Mouse (Mus musculus) heart, adult 2 months (tissue): ENCODE results near the gene Sobp. TPM values are rescaled to one million over a fixed set of nuclear protein-coding genes. Genes with fewer than 3 reads are reported as not detected.

Experiments used
- DNase-seq, 2 experiments: peaks; one replicate each; pipeline ENCODE4 v3.0.0; 2021
- H3K27ac ChIP-seq: fragments of 200-600 bp; 2 replicates; pipeline ENCODE4 v1.8.1; 2022
- H3K27me3 ChIP-seq: fragments of 200-500 bp; 2 replicates; pipeline ENCODE4 v1.6.1; 2012; ENCODE audit warnings: mild to moderate bottlenecking, low read length, inconsistent platforms, mixed read lengths; ENCODE audit not compliant: control insufficient read depth, insufficient read depth
- H3K36me3 ChIP-seq: fragments of 200-500 bp; 2 replicates; pipeline ENCODE4 v1.6.1; 2012; ENCODE audit warnings: low read length, inconsistent platforms; ENCODE audit not compliant: control insufficient read depth, insufficient read depth
- H3K4me1 ChIP-seq: fragments of 200-500 bp; 2 replicates; pipeline ENCODE4 v1.6.1; 2011; ENCODE audit warnings: low read length; ENCODE audit not compliant: control insufficient read depth, insufficient read depth
- H3K4me3 ChIP-seq: fragments of 200-600 bp; 2 replicates; pipeline ENCODE4 v1.8.1; 2022
- H3K79me2 ChIP-seq: fragments of 200-500 bp; replicated peaks from 2 replicates; pipeline ENCODE4 v1.6.1; 2012; ENCODE audit warnings: mild to moderate bottlenecking, inconsistent platforms, low read length, moderate library complexity, mixed read lengths; ENCODE audit not compliant: control insufficient read depth, insufficient read depth
- H3K9ac ChIP-seq: fragments of 200-500 bp; 2 replicates; pipeline ENCODE4 v1.6.1; 2012; ENCODE audit warnings: low read depth, mild to moderate bottlenecking, control low read depth, inconsistent platforms, low read length, mixed read lengths
- CTCF ChIP-seq: fragments of 200-600 bp; IDR thresholded peaks from 2 replicates; pipeline ENCODE4 v1.8.1; 2022; ENCODE audit warnings: antibody characterized with exemption, mild to moderate bottlenecking, moderate library complexity
- EP300 ChIP-seq: fragments of 200-500 bp; IDR thresholded peaks from 2 replicates; pipeline ENCODE4 v1.6.1; 2011; ENCODE audit warnings: low read depth, low read length, control low read depth; ENCODE audit not compliant: insufficient read depth
- POLR2A ChIP-seq: fragments of 200-500 bp; IDR thresholded peaks from 2 replicates; pipeline ENCODE4 v1.6.1; 2011; ENCODE audit warnings: mild to moderate bottlenecking, low read depth, low read length, control low read depth; ENCODE audit not compliant: insufficient read depth
- WGBS: fragments of 180-500 bp; shearing (Covaris S2); methylation state at CpG from one replicate; pipeline ENCODE4 v1.1.7; 2018; 5-methylcytosine and 5-hydroxymethylcytosine counted together
- intact Hi-C: fragments of 180-260 bp; cut with DNase I; formaldehyde crosslinking; loops from one replicate; pipeline ENCODE4 v1.15.1; 2025
- polyA plus RNA-seq: library from polyadenylated mRNA; depleted of rRNA; stranded (reverse); fragments of >200 nt; gene quantifications from 2 replicates; pipeline ENCODE4 v1.2.3, GENCODE M21; 2012
- total RNA-seq, 2 experiments: library from RNA; stranded (reverse); gene quantifications; 2 replicates each; pipeline ENCODE4 v1.2.3; 2021

Gene Sobp
- total and polyA plus RNA-seq, 3 experiments: 5.1 to 16.7 (median 16.5) TPM

GRCm38 (mm10) chr10:43094537-43094936 is 79.8 kb downstream of the Sobp start:
- no peaks in the 10 kb centered on the region for H3K27me3 ChIP-seq
- no peak overlapping the region for H3K27ac ChIP-seq
- no peaks in the 10 kb centered on the region for H3K79me2 ChIP-seq
- no peak for TF ChIP-seq POLR2A
- TF ChIP-seq EP300: no peak
- no peak for TF ChIP-seq CTCF
- H3K9ac ChIP-seq: no peak overlapping the region
- intact Hi-C loops: no loop called here
- no peak overlapping the region for H3K4me3 ChIP-seq
- no peaks in the 10 kb centered on the region for H3K36me3 ChIP-seq
- H3K4me1 ChIP-seq: no peaks in the 10 kb centered on the region
- no peak for DNase-seq
- 63% methylated on average over 5 of the region's 5 CpGs for WGBS

- Histone ChIP-seq H3K36me3 (no peaks in the 10 kb centered on the region), H3K4me1 (no peaks in the 10 kb centered on the region), H3K9ac (no peak overlapping the region), H3K27ac (no peak overlapping the region), H3K79me2 (no peaks in the 10 kb centered on the region), H3K4me3 (no peak overlapping the region), H3K27me3 (no peaks in the 10 kb centered on the region)
- 85% methylated on average over 10 of the region's 10 CpGs for WGBS
- no peak for DNase-seq
- no peak for TF ChIP-seq CTCF
- no peak for TF ChIP-seq POLR2A
- no peak for TF ChIP-seq EP300
- intact Hi-C loops: no loop called here
These were observed 80.9 kb downstream of the Sobp start for GRCm38 (mm10) chr10:43093440-43093839.

- H3K79me2 ChIP-seq: no peaks in the 10 kb centered on the region
- no peak for TF ChIP-seq POLR2A
- no peak for TF ChIP-seq CTCF
- TF ChIP-seq EP300: no peak
- H3K4me1 ChIP-seq: no peaks in the 10 kb centered on the region
- no peak overlapping the region for H3K9ac ChIP-seq
- intact Hi-C loops: no loop called here
- no peaks in the 10 kb centered on the region for H3K27me3 ChIP-seq
- 39% methylated on average over 3 of the region's 3 CpGs for WGBS
- no peaks in the 10 kb centered on the region for H3K36me3 ChIP-seq
- DNase-seq: no peak
- H3K27ac ChIP-seq: no peak overlapping the region
- H3K4me3 ChIP-seq: no peak overlapping the region
These were observed 84.3 kb downstream of the Sobp start for GRCm38 (mm10) chr10:43090040-43090439.

GRCm38 (mm10) chr10:43087421-43087820 is 86.9 kb downstream of the Sobp start:
- WGBS: 75% methylated on average over 2 of the region's 2 CpGs
- Histone ChIP-seq H3K27ac (no peak overlapping the region), H3K4me3 (no peak overlapping the region), H3K36me3 (no peaks in the 10 kb centered on the region), H3K79me2 (no peaks in the 10 kb centered on the region), H3K4me1 (no peaks in the 10 kb centered on the region), H3K27me3 (no peaks in the 10 kb centered on the region), H3K9ac (no peak overlapping the region)
- TF ChIP-seq CTCF: no peak
- TF ChIP-seq POLR2A: no peak
- TF ChIP-seq EP300: no peak
- no peak for DNase-seq
- intact Hi-C loops: no loop called here

DNA sequence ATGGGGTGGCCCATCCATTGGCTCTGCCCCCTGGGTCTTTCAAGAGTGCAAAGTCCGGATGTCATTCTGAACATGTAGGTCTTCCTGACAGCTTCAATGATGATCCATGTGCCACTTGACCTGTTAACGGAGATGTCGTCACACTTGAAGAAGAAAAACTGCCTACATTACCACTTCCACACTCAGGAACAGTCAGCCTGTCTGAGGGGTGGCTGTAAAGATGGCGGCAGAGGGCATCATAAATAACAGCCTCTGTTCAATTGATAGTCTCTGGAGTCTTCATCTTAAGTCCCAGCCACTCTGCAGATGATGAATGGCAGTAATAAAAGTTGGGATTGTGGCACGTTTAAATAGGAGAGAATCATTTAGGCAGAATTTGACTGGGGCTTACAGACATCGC is 87.4 kb downstream of the Sobp start:
- TF ChIP-seq POLR2A (no peak), EP300 (no peak), CTCF (no peak)
- Histone ChIP-seq H3K27me3 (no peaks in the 10 kb centered on the region), H3K27ac (no peak overlapping the region), H3K36me3 (no peaks in the 10 kb centered on the region), H3K4me1 (no peaks in the 10 kb centered on the region), H3K4me3 (no peak overlapping the region), H3K79me2 (no peaks in the 10 kb centered on the region), H3K9ac (no peak overlapping the region)
- intact Hi-C loops: no loop called here
- no peak for DNase-seq
- 89% methylated on average over 6 of the region's 6 CpGs for WGBS

- TF ChIP-seq CTCF: no peak
- no peak for TF ChIP-seq EP300
- TF ChIP-seq POLR2A: no peak
- no peak overlapping the region for H3K9ac ChIP-seq
- H3K36me3 ChIP-seq: no peaks in the 10 kb centered on the region
- H3K4me3 ChIP-seq: no peak overlapping the region
- H3K79me2 ChIP-seq: no peaks in the 10 kb centered on the region
- DNase-seq: no peak
- no peaks in the 10 kb centered on the region for H3K27me3 ChIP-seq
- intact Hi-C loops: no loop called here
- H3K27ac ChIP-seq: no peak overlapping the region
- 76% methylated on average over 6 of the region's 6 CpGs for WGBS
- H3K4me1 ChIP-seq: peaks cover 5% of the 10 kb centered on the region; the same call in 1 of the 2 replicates
These were observed 90.3 kb downstream of the Sobp start for GRCm38 (mm10) chr10:43084087-43084366.
